Mouse (Mus musculus) retina, postnatal 1 day (tissue): Measurements from ENCODE around the gene Atoh7.

ENCODE experiments used
- DNase-seq: peaks from one replicate; pipeline ENCODE4 v3.0.0-alpha.2; 2012

The Atoh7 gene

DNA sequence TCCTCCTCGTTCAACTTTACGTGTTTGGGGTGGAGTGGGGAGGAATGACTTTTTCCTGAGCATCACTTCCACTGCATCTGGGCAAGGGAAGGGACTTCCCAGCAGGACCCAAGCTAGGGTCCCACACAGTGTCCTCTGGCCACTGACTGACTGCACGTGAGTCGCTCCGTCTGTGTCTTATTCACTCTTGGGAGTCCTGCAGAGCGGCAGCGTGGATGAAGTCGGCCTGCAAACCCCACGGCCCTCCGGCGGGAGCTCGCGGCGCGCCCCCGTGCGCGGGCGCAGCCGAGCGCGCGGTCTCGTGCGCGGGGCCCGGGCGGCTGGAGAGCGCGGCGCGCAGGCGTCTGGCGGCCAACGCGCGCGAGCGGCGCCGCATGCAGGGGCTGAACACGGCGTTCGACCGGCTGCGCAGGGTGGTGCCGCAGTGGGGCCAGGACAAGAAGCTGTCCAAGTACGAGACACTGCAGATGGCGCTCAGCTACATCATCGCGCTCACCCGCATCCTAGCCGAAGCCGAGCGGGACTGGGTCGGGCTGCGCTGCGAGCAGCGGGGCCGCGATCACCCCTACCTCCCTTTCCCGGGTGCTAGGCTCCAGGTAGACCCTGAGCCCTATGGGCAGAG, 601 bp downstream of the Atoh7 start:
- DNase-seq, result peak; percentile 84

DNA sequence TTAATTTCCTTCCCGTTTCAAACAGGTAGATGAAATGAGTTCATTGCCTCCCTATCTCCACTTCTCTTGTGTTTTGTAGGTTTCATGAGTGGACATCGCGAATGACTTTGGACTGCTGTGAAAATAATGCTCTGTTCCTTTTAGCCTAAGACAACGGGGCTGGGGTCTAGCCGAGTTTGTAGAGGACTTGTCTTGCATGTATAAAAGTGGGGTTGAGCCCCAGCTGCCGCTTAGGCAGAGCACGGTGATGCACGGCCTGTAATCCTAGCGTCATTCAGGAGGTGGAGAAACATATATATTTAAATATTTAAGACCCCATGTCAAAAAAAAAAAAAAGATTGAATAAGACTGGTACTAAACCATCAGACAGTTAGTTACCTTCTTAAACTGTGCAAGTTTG, 1.2 kb downstream of the Atoh7 start:
- DNase-seq, result peak; percentile 33

DNA sequence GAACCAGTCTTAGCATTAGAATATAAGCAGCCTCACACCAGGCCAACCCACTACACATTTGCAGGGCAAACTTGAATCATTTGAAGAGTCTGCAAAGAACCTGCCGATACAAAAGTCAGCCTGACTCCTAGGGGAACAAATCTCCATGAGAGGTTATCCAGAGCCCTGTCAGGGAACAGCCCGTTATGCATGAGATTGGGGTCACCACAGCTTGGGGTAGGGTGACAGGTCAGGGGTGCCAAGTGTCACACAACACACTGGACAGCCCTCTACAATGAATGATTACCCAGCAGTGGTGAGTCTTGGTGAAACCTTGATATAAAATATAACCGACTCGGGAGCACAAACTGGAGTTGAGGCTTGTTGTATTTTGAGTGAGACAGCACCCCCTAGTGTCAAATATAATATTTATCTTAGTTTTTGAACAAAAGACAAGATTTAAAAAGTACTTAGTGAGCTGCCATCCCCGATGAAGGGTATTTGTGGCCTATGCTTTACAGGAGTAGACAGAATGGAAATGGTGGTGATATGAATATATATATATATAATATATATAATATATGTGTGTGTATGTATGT, 13.7 kb downstream of the Atoh7 start:
- peak; percentile 77 for DNase-seq

DNA sequence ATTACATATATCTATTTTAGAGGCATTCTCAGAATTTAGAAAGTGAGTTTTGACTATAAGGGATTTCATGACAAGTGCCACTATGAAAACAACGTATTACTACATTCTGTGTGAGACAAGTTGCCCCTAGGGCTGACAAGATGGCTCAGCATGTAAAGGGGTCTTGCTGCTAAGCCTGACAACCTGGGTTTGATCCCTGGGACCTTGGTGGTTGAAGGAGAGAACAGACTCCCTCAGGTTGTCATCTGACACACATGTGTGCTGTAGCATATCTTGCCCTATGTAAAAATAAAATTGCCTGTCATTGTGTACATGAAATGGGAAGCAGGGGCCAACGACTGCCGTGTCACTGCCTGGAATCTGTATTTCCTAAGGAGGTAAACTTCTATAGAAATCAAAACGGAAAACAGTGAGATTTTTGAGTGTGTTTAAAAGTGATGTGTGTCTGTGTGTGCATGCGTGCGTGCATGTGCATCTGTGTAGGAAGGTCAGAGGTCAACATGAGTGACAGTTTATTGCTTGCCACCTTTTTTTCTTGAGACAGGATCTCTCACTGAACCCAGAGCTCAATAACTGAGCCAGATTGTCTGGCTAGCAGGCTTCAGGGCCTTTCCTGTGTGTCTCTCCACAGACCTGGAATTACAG, 14.4 kb downstream of the Atoh7 start:
- DNase-seq, result no peak

DNA sequence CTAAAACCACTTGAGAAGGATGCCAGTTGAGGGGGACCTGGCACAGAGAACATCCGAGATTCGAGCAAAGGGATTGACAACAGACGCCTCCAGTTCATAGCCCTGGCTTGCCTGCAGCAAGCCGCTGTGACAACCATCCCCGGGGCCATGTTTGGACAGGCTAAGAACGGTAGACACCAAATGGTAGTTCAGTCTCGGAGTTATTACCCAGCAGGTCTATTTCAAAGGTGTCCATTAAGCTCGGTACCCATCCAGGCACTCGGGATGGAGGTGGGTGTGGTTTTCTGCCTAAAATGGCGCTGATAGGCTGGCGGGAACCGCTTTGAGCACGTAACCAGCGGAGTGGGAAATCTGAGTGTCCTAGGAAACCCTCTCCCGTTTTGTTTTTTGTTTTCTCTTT, 16.4 kb downstream of the Atoh7 start:
- DNase-seq, result no peak

DNA sequence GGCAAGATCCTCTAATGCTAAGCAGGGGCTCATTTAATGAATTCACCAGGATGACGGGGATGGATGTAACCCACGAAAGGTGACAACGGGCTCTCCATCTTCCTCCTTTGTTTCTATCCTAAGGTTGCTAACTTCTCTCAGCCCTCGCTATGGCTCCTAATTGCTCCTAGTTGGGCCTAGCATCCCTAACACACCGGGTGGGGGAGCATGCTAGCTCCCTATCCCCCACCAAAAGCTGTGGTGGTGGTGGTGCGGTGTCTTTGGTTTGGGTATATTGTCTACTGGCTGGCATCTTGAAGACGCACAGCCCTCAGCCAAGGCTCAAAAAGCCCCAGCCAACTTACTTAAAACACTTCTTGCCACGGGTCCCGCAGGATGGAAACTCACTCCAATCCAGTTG, 16.9 kb downstream of the Atoh7 start:
- DNase-seq, result no peak

DNA sequence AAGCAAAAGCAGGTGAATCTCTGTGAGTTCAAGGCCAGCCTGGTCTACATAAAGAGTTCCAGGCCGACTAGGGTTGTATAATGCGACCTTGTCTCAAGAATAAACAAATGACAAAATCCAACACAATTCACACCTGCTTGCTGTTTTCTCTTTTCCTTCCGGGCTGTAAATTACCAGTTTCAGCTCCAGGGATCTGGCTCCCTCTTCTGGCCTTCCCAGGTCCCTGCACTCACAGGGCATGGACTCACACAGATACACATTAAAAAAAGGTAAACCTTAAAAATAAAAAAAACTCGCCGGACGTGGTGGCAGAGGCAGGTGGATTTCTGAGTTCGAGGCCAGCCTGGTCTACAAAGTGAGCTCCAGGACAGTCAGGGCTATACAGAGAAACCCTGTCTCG, 18.1 kb downstream of the Atoh7 start:
- no peak for DNase-seq

DNA sequence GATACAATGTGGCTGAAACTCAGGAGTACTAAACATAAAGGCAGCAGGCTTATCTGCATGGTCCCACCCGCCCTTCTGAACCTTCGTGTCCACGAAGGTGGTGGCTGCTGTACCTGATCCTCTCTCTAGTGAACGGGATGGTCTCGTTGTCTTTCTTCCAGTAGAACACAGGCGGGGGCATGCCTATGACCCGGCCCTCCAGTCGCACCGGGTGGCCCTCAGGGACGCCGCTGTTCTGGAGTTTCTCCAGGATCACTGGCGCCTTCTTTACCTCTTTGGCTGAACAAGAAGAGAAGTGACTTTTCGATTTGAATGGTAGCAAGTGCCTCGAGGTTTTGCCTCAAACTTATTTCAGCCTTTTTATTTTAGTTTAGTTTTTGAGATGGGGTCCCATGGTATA, 20.5 kb downstream of the Atoh7 start:
- no peak for DNase-seq

DNA sequence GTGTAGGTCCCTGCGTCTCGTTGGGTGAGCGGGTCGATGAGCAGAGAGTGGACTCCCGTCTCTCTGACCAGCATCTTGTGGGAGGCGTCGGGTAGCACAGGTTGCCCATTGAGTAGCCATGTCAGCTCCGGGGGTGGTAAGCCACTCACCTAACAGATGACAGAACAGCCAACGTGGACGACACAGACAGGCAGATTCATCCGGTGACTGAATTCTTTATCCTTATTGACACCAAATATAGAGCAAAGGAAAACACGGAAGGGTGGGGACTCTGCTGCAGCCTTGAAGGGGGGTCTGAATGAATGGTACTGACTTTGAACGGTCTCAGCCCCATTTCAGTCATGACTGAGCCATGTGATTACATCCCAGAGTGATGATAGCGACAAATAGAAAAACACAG, 22.5 kb downstream of the Atoh7 start:
- DNase-seq, result no peak

DNA sequence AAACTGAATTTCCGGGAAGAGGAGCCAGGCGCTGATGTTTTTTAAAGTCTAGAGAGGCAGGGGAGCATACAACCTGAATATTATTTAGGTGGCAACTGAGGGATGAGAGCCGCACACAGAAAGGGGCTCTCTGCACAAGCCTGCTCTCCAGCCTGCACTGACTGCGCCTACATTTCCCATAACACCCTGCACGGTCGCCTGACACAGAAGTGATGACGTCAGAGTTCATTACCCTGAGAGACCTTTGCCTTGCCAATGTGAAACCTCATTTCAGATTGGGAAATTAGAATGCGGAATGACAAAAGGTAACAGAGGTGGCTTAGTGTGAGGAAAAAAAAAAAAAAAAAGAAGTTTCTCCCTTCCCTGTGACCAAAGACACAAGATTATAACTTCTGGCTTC, 23.1 kb downstream of the Atoh7 start:
- peak; percentile 68 for DNase-seq

GRCm38 (mm10) chr10:63123141-63123540, 23.7 kb downstream of the Atoh7 start:
- no peak for DNase-seq

DNA sequence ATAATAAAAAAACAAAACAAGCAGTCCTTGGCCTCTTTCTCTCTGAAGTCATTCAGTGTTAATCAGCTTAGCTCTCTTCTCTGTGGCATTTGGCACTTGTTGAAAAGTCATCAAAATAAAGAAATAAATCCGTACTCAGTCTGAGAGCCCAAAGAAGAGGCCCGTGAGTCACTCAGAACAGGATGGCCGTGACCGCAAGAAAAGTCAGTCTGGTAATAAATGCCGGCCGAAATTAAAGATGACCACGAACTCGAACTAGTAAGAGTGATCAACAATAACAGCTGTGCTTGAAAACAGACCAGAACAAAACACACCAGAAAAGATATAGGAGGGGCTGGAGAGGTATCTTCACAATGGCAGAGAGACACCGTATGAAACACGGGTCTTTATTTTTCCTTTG, 24.6 kb downstream of the Atoh7 start:
- no peak for DNase-seq

GRCm38 (mm10) chr10:63125343-63125742, 25.9 kb downstream of the Atoh7 start:
- DNase-seq, result peak; percentile 49

GRCm38 (mm10) chr10:63126116-63126515, 26.7 kb downstream of the Atoh7 start:
- no peak for DNase-seq

- no peak for DNase-seq
These were observed 27.7 kb downstream of the Atoh7 start for GRCm38 (mm10) chr10:63127156-63127555.

- DNase-seq, result no peak
These were observed 28.8 kb downstream of the Atoh7 start for GRCm38 (mm10) chr10:63128256-63128655.

- no peak for DNase-seq
These were observed 31.0 kb downstream of the Atoh7 start for GRCm38 (mm10) chr10:63130500-63130899.

DNA sequence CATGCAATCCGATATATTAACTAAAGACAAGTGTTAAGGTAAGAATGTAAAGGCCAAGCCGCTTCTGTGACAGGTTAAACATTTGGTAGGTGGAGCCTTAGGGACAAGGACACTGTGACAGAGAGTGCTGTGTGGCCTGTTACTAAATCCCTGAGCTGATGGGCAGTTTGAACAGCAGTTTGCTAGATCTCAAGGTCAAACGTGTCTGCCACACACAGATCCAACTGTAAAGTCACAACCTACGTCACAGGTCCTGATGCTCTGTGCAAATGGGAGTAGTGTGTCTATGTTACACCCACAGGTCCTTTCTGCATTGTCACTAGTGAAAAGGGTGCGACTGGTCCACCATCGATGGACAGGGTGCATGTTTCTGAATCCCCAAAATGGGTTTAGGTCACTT, 32.9 kb downstream of the Atoh7 start:
- no peak for DNase-seq

DNA sequence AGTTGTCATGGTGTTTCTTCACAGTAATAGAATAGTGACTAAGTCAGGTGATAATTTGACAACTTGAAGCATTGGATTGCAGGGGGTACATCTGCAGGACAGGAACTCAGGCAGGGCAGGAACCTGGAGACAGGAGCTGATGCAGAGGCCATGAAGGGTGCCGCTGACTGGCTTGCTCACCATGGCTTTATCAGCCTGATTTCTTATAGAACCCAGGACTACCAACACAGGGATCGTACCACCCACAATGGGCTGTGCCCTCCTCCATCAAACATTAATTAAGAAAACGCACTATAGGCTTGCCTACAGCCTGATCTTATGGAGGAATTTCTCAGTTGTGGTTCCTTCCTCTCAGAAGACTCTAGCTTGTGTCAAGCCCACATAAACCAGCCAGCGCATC, 33.9 kb downstream of the Atoh7 start:
- no peak for DNase-seq

- peak; percentile 9 for DNase-seq
These were observed 36.2 kb downstream of the Atoh7 start for GRCm38 (mm10) chr10:63135680-63136079.

DNA sequence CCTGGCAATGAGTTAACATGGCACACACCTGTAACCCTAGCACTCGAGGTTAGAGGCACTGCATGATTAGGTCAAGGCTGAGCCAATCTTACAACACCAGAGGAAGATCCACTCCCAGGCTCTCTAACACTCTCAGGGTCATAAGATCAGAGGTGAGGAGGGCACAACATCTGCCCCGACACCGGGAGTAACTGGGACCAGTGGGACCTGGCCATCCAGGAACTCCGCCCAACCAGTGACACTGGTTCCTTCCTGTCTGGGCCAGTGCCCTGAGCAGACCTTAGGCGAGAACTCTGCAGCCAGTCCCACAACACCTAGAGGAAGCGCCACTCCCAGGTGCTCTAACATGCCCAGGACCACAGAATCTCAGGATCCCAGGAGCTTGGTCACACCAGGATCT, 37.0 kb downstream of the Atoh7 start:
- DNase-seq, result no peak

- no peak for DNase-seq
These were observed 43.2 kb downstream of the Atoh7 start for GRCm38 (mm10) chr10:63142660-63143059.
